Mouse (Mus musculus): ENCODE measurements at regions not wholly inside any gene's neighbourhood (a gene's known extent, or its start where the extent isn't known, plus 50 kb on each side); places are given as distances from the start of the nearest gene placed in this dataset.

Small RNA genes lying in the stretch of these regions (microRNA-seq; reads per million reads assigned to microRNA genes)
- gene Gm23304 = 0 reads per million in 2 experiments
